ENCODE assay signal across 8 mouse cellular contexts in genomic region chr12:105031081-105032058, GRCm38 (mm10). TPM values are rescaled to one million over a fixed set of nuclear protein-coding genes. Genes with fewer than 3 reads are reported as not detected.
DNase-seq lines count a peak whose midpoint lies in the region; ATAC-seq and TF ChIP-seq lines count a peak whose summit lies in the region.

No protein-coding gene starts in this region.

- no peaks in the 10 kb centered on the region for H3K9me3 ChIP-seq in lung, postnatal 0 days (ENCODE audit: low read length)
- no peaks in the 10 kb centered on the region for H3K9me3 ChIP-seq in heart, postnatal 0 days (replicated peaks; ENCODE audit: control insufficient read depth, low read length)

- no peak for ATAC-seq in lung, postnatal 0 days
- ATAC-seq in common myeloid progenitor, adult 5-6 weeks (replicated peaks; ENCODE audit: low read depth, poor library complexity, severe bottlenecking): peak; percentile 15
- no peak for ATAC-seq in heart, postnatal 0 days (ENCODE audit: insufficient read depth, low read depth)
- peak; percentile 4; the same call in 1 of the 2 replicates for ATAC-seq in megakaryocyte, adult 5-6 weeks (ENCODE audit: poor library complexity, severe bottlenecking)
- no peak for ATAC-seq in activated CD4-positive, CD25-positive, alpha-beta regulatory T cell, adult 4 months

- no peak for TF ChIP-seq CTCF in lung, postnatal 0 days (IDR thresholded peaks at IDR 0.05)
- no peak for TF ChIP-seq CTCF in heart, postnatal 0 days (IDR thresholded peaks at IDR 0.05; ENCODE audit: low read depth)

- H3K36me3 ChIP-seq in lung, postnatal 0 days (ENCODE audit: insufficient read depth, low read length): no peaks in the 10 kb centered on the region
- H3K36me3 ChIP-seq in heart, postnatal 0 days (replicated peaks; ENCODE audit: control insufficient read depth, insufficient read depth, low read length): 0 out of 2 replicates have a peak, but pooled peaks cover 4% of the 10 kb centered on the region

- no peak for TF ChIP-seq EP300 in lung, postnatal 0 days (IDR thresholded peaks at IDR 0.05)
- no peak for TF ChIP-seq EP300 in heart, postnatal 0 days (IDR thresholded peaks at IDR 0.05; ENCODE audit: low read depth)

- peak overlapping the region; percentile 68 for H3K4me3 ChIP-seq in lung, postnatal 0 days (ENCODE audit: low read depth, low read length)
- H3K4me3 ChIP-seq in heart, postnatal 0 days (ENCODE audit: low read depth, low read length): peak overlapping the region; percentile 78

- peak overlapping the region; percentile 60; the same call in 1 of the 2 replicates for H3K27ac ChIP-seq in lung, postnatal 0 days (ENCODE audit: low read length)
- H3K27ac ChIP-seq in heart, postnatal 0 days (ENCODE audit: low read depth): peak overlapping the region; percentile 73

- WGBS in lung, postnatal 0 days: 5% methylated on average over 37 of the region's 37 CpGs
- WGBS in heart, postnatal 0 days: 4% methylated on average over 37 of the region's 37 CpGs

- peak overlapping the region; percentile 84 for H3K4me2 ChIP-seq in lung, postnatal 0 days (replicated peaks; ENCODE audit: low read depth, low read length)
- peak overlapping the region; percentile 97 for H3K4me2 ChIP-seq in heart, postnatal 0 days (ENCODE audit: low read depth, low read length)

- H3K9ac ChIP-seq in lung, postnatal 0 days (replicated peaks; ENCODE audit: low read depth): peak overlapping the region; percentile 30
- peak overlapping the region; percentile 69 for H3K9ac ChIP-seq in heart, postnatal 0 days (replicated peaks; ENCODE audit: low read depth, low read length)

- H3K27me3 ChIP-seq in lung, postnatal 0 days (replicated peaks; ENCODE audit: insufficient read depth, low read length): no peaks in the 10 kb centered on the region
- H3K27me3 ChIP-seq in heart, postnatal 0 days (ENCODE audit: control insufficient read depth, insufficient read depth, low read length): no peaks in the 10 kb centered on the region

- peak; percentile 17 for DNase-seq in lung, postnatal 0 days (ENCODE audit: low spot score)
- no peak for DNase-seq in lung, postnatal 36 days
- DNase-seq in heart, postnatal 0 days (ENCODE audit: low spot score): no peak
- DNase-seq in spleen, adult 12 weeks (ENCODE audit: low spot score): no peak
- no peak for DNase-seq in right cerebral cortex, postnatal 25 days

- H3K4me1 ChIP-seq in lung, postnatal 0 days (ENCODE audit: insufficient read depth, low read depth, low read length): peaks cover 21% of the 10 kb centered on the region; the same call in 1 of the 2 replicates
- peaks cover 35% of the 10 kb centered on the region for H3K4me1 ChIP-seq in heart, postnatal 0 days (ENCODE audit: control insufficient read depth, insufficient read depth)

RNA-seq across cellular contexts. Expression of gene Glrx5, which starts 1.1 kb away (rescaled TPM):
- 126 and 127 TPM in 2 replicates for polyA plus RNA-seq in lung, postnatal 0 days (2015; fragmentation: Nextera tagmentation; extraction: Ambion mirVana)
- 30.1 and 42.8 TPM in 2 replicates for total RNA-seq in common myeloid progenitor, adult 5-6 weeks (2017)
- 44.7 and 87.7 TPM in 2 replicates for total RNA-seq in heart, postnatal 0 days (2014; rRNA removed; ENCODE audit: low replicate concordance)
- 210 and 217 TPM in 2 replicates for polyA plus RNA-seq in heart, postnatal 0 days (2015; fragmentation: Nextera tagmentation; extraction: Ambion mirVana)
- 24.8 and 35.1 TPM in 2 replicates for total RNA-seq in megakaryocyte, adult 5-6 weeks (2015)
- 10.0 and 10.7 TPM in 2 replicates for total RNA-seq in megakaryocyte, adult 5-6 weeks (2017)
- 1 to 10 TPM; 6.5 to 7.7 TPM for polyA plus RNA-seq in activated CD4-positive, CD25-positive, alpha-beta regulatory T cell, adult 4 months (2017; shearing (Covaris generic))

RNA-seq across cellular contexts. Expression of gene Syne3, which starts 21.8 kb away (rescaled TPM):
- 1.1 and 1.2 TPM in 2 replicates for polyA plus RNA-seq in lung, postnatal 0 days (2015; fragmentation: Nextera tagmentation; extraction: Ambion mirVana)
- 23.0 and 25.3 TPM in 2 replicates for total RNA-seq in common myeloid progenitor, adult 5-6 weeks (2017)
- 5.0 TPM in 2 replicates for total RNA-seq in heart, postnatal 0 days (2014; rRNA removed; ENCODE audit: low replicate concordance)
- 1.8 TPM in 2 replicates for polyA plus RNA-seq in heart, postnatal 0 days (2015; fragmentation: Nextera tagmentation; extraction: Ambion mirVana)
- total RNA-seq in megakaryocyte, adult 5-6 weeks (2015): 14.1 and 17.8 TPM in 2 replicates
- 26.9 and 28.4 TPM in 2 replicates for total RNA-seq in megakaryocyte, adult 5-6 weeks (2017)
- polyA plus RNA-seq in activated CD4-positive, CD25-positive, alpha-beta regulatory T cell, adult 4 months (2017; shearing (Covaris generic)): 1 to 10 TPM; 4.1 to 5.4 TPM

Comparison
In these comparisons a context has a peak if more than half of its experiments do, and no peak if none do; other contexts are left out.
1. ATAC-seq: peak in common myeloid progenitor, adult 5-6 weeks (single experiment) and megakaryocyte, adult 5-6 weeks (single experiment); none in lung, postnatal 0 days (single experiment), heart, postnatal 0 days (single experiment) and activated CD4-positive, CD25-positive, alpha-beta regulatory T cell, adult 4 months (single experiment).